Mouse (Mus musculus) liver, postnatal 0 days (tissue): ENCODE measurements around the gene Gm28551. TPM values are rescaled to one million over a fixed set of nuclear protein-coding genes. Genes with fewer than 3 reads are reported as not detected.
"Not testable (repeated sequence)": the region's sequence is repeated elsewhere in the genome, so short reads cannot be mapped to it uniquely, and the experiment has no call there.

ENCODE experiments used
- ATAC-seq: fragments of 200-750 bp; cut with Nextera tagmentation; 2 replicates; pipeline ENCODE4 v1.8.0; 2017; ENCODE audit warnings: mild to moderate bottlenecking, moderate library complexity
- DNase-seq: peaks from one replicate; pipeline ENCODE4 v3.0.0-alpha.2; 2016
- H3K27ac ChIP-seq: fragments of 300-500 bp; sonication (generic); 2 replicates; pipeline ENCODE4 v1.5.1; 2014; ENCODE audit warnings: antibody characterized with exemption, moderate library complexity, mild to moderate bottlenecking, low read depth
- H3K27me3 ChIP-seq: fragments of 300-500 bp; sonication (generic); 2 replicates; pipeline ENCODE4 v1.6.1; 2014; ENCODE audit warnings: low read length, control low read depth, mixed read lengths; ENCODE audit not compliant: insufficient read depth
- H3K36me3 ChIP-seq: fragments of 300-500 bp; sonication (generic); replicated peaks from 2 replicates; pipeline ENCODE4 v1.6.1; 2014; ENCODE audit warnings: mild to moderate bottlenecking, control low read depth, low read length, moderate library complexity, mixed read lengths; ENCODE audit not compliant: insufficient read depth
- H3K4me1 ChIP-seq: fragments of 300-500 bp; sonication (generic); 2 replicates; pipeline ENCODE4 v1.6.1; 2014; ENCODE audit warnings: antibody characterized with exemption, mild to moderate bottlenecking, control low read depth; ENCODE audit not compliant: insufficient read depth
- H3K4me2 ChIP-seq: fragments of 300-500 bp; sonication (generic); 2 replicates; pipeline ENCODE4 v1.6.1; 2014; ENCODE audit warnings: low read depth, mild to moderate bottlenecking, low read length, moderate library complexity, mixed read lengths
- H3K4me3 ChIP-seq: fragments of 300-500 bp; sonication (generic); 2 replicates; pipeline ENCODE4 v1.5.1; 2014; ENCODE audit warnings: low read depth, low read length
- H3K9ac ChIP-seq: fragments of 300-500 bp; sonication (generic); replicated peaks from 2 replicates; pipeline ENCODE4 v1.6.1; 2014; ENCODE audit warnings: mild to moderate bottlenecking, moderate library complexity
- H3K9me3 ChIP-seq: fragments of 300-500 bp; sonication (generic); 2 replicates; pipeline ENCODE4 v1.6.1; 2016; ENCODE audit warnings: mild to moderate bottlenecking, control low read depth, low read length, mixed read lengths
- CTCF ChIP-seq: sonication (generic); IDR thresholded peaks from 2 replicates; pipeline ENCODE4 v1.5.1; 2016; ENCODE audit warnings: antibody characterized with exemption, low read depth
- EP300 ChIP-seq: IDR thresholded peaks from 2 replicates; pipeline ENCODE4 v1.6.1; 2016; ENCODE audit warnings: antibody characterized with exemption, low read depth, mild to moderate bottlenecking
- WGBS: fragments of 180-500 bp; shearing (Covaris S2); extraction: QIAGEN DNeasy Blood & Tissue Kit; methylation state at CpG from one replicate; pipeline ENCODE4 v1.1.7; 2014; ENCODE audit not compliant: insufficient replicate concordance; 5-methylcytosine and 5-hydroxymethylcytosine counted together
- polyA plus RNA-seq: library from polyadenylated mRNA; unstranded; fragments of >200 nt; fragmentation: Nextera tagmentation; extraction: Ambion mirVana; gene quantifications from 2 replicates; pipeline ENCODE4 v1.2.1, GENCODE M21; 2015

Gm28551 gene
- polyA plus RNA-seq, 1 experiment from 2014 or later = 0.11 TPM

GRCm38 (mm10) chr1:53358988-53359387 is 6.5 kb upstream of the Gm28551 start:
- Histone ChIP-seq H3K4me1 (no peaks in the 10 kb centered on the region), H3K27ac (no peak overlapping the region), H3K27me3 (no peaks in the 10 kb centered on the region), H3K36me3 (no peaks in the 10 kb centered on the region), H3K9me3 (no peaks in the 10 kb centered on the region), H3K9ac (no peak overlapping the region), H3K4me2 (no peak overlapping the region), H3K4me3 (no peak overlapping the region)
- ATAC-seq (peak; percentile 25; the same call in 1 of the 2 replicates), DNase-seq (no peak)
- TF ChIP-seq EP300 (no peak), CTCF (no peak)

DNA sequence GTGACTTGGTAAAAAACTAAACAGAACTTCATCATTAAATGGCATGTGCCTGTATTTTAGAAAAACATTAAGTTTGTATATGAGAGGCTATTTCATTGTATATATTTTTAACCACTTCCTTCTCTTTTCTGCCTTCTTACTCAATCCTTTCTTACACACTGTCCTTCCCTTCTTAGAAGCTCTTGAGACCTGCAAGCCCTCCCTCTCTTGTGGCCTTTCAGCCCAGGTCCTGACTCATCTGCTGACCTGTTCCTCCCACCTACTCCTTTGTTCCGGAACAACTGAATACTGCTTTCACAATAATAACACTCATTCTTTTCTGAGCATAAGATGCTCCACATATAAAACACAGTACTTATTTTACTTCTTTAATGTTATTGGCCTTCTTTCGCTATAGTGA is 11.4 kb downstream of the Gm28551 start:
- H3K4me1 ChIP-seq = no peaks in the 10 kb centered on the region
- H3K4me2 ChIP-seq = no peak overlapping the region
- H3K36me3 ChIP-seq = peaks cover 20% of the 10 kb centered on the region
- TF ChIP-seq CTCF (no peak), EP300 (0 out of 2 replicates have a peak, but pooled peaks have one; percentile 10)
- H3K27ac ChIP-seq = no peak overlapping the region
- H3K4me3 ChIP-seq = no peak overlapping the region
- DNase-seq (no peak), ATAC-seq (peak; percentile 31; the same call in 1 of the 2 replicates)
- H3K9ac ChIP-seq = no peak overlapping the region
- no peaks in the 10 kb centered on the region for H3K9me3 ChIP-seq
- WGBS = 92% methylated on average over 2 of the region's 2 CpGs
- no peaks in the 10 kb centered on the region for H3K27me3 ChIP-seq

GRCm38 (mm10) chr1:53337403-53337802 is 15.1 kb downstream of the Gm28551 start:
- H3K9ac ChIP-seq, H3K4me3 ChIP-seq, ATAC-seq, H3K4me2 ChIP-seq, H3K4me1 ChIP-seq, DNase-seq, H3K9me3 ChIP-seq, H3K36me3 ChIP-seq, H3K27me3 ChIP-seq, H3K27ac ChIP-seq: not testable (repeated sequence)
- WGBS = 59% methylated on average over 2 of the region's 2 CpGs

GRCm38 (mm10) chr1:53335465-53335864 is 17.0 kb downstream of the Gm28551 start:
- H3K9me3 ChIP-seq = no peaks in the 10 kb centered on the region
- no peak overlapping the region for H3K4me2 ChIP-seq
- ATAC-seq (no peak), DNase-seq (no peak)
- no peak for TF ChIP-seq CTCF
- no peak overlapping the region for H3K4me3 ChIP-seq
- no peaks in the 10 kb centered on the region for H3K27me3 ChIP-seq
- no peak overlapping the region for H3K27ac ChIP-seq
- H3K36me3 ChIP-seq = no peaks in the 10 kb centered on the region
- H3K9ac ChIP-seq = no peak overlapping the region
- H3K4me1 ChIP-seq = no peaks in the 10 kb centered on the region

DNA sequence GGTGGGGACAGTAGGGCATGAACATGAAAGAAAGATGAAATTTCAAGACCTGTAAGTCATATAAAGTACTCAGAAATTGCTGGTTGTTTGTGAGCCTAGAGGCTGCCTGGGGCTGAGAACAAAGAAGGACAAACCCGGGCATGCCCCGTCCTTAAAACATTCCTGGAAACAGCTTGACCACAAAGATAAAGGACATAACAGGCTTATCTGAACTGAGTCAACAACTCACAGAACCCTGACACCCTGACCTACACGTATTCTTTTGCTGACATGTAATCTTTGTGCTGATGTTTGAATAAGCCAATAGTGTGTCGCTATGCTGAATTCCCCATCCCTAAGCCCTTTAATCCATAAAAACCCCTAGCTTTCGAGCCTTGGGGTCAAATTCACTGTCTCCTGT is 18.9 kb downstream of the Gm28551 start:
- H3K4me3 ChIP-seq, H3K4me1 ChIP-seq, H3K9ac ChIP-seq, DNase-seq, H3K27ac ChIP-seq, H3K27me3 ChIP-seq, H3K9me3 ChIP-seq, H3K4me2 ChIP-seq, H3K36me3 ChIP-seq, ATAC-seq: not testable (repeated sequence)
- WGBS = 34% methylated on average over 5 of the region's 5 CpGs

- peaks cover 7% of the 10 kb centered on the region; the same call in 1 of the 2 replicates for H3K36me3 ChIP-seq
- no peak overlapping the region for H3K4me3 ChIP-seq
- ATAC-seq (no peak), DNase-seq (no peak)
- no peaks in the 10 kb centered on the region for H3K9me3 ChIP-seq
- no peaks in the 10 kb centered on the region for H3K27me3 ChIP-seq
- WGBS = 85% methylated on average over 5 of the region's 5 CpGs
- H3K27ac ChIP-seq = no peak overlapping the region
- H3K4me1 ChIP-seq = no peaks in the 10 kb centered on the region
- H3K4me2 ChIP-seq = no peak overlapping the region
- no peak for TF ChIP-seq CTCF
- TF ChIP-seq EP300 = no peak
- no peak overlapping the region for H3K9ac ChIP-seq
Measured at GRCm38 (mm10) chr1:53324827-53325494, 27.5 kb downstream of the Gm28551 start.

DNA sequence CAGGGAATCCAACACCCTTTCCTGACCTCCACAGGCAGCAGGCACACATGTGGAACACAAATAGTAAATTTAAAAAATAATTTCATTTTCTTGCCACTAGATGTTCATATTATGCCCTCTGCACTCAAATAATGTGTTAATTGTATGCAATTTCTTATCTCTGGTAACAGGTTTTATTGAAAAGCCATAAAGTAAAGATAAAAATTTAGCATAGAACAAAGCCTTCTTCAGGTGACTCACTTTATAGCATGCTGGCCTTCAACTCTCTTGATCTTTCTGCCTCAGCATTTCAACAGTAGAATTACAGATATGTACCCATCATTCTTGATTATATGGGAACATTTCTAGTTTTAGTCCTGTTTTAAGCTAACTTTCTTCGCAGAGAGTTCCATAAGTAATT is 28.2 kb downstream of the Gm28551 start:
- no peak overlapping the region for H3K4me2 ChIP-seq
- no peaks in the 10 kb centered on the region for H3K4me1 ChIP-seq
- H3K9ac ChIP-seq = no peak overlapping the region
- no peak overlapping the region for H3K4me3 ChIP-seq
- no peak for ATAC-seq
- TF ChIP-seq EP300 = no peak
- TF ChIP-seq CTCF = no peak
- H3K9me3 ChIP-seq = no peaks in the 10 kb centered on the region
- H3K36me3 ChIP-seq = peaks cover 7% of the 10 kb centered on the region; the same call in 1 of the 2 replicates
- no peak overlapping the region for H3K27ac ChIP-seq
- no peak for DNase-seq
- H3K27me3 ChIP-seq = no peaks in the 10 kb centered on the region
- 79% methylated on average over 1 of the region's 1 CpGs for WGBS
